Mouse (Mus musculus) spleen, adult 18-20 months (tissue): ENCODE measurements around the gene Zfp738.
"Not testable (repeated sequence)": the region's sequence is repeated elsewhere in the genome, so short reads cannot be mapped to it uniquely, and the experiment has no call there.

Experiments
- DNase-seq, 2 experiments: peaks; one replicate each; pipeline ENCODE4 v3.0.0; 2022; ENCODE audit warnings: mixed read lengths in 2 of 2

Gene Zfp738

GRCm38 (mm10) chr13:67686971-67687370 lies at the start of gene Zfp738:
Gene Zfp738, minus strand, starts transcription at chr13:67687071.
- no peak for DNase-seq

- DNase-seq, result not testable (repeated sequence)
These were observed 47.5 kb upstream of the Zfp738 start for GRCm38 (mm10) chr13:67734391-67734790.

- peak in 1 of 2 experiments; percentile 25 for DNase-seq
These were observed 42.6 kb upstream of the Zfp738 start for GRCm38 (mm10) chr13:67729441-67729840.

GRCm38 (mm10) chr13:67728641-67729318 lies 41.9 kb upstream of the Zfp738 start, which contains the start of gene Zfp65:
Gene Zfp65, minus strand, starts transcription at chr13:67729173.
- DNase-seq, result peak; percentile 16 to 41

GRCm38 (mm10) chr13:67728106-67728505 lies 41.2 kb upstream of the Zfp738 start:
- DNase-seq, result no peak

GRCm38 (mm10) chr13:67725331-67725730 lies 38.5 kb upstream of the Zfp738 start:
- DNase-seq, result not testable (repeated sequence)

GRCm38 (mm10) chr13:67723848-67724479 lies 37.1 kb upstream of the Zfp738 start:
- peak; percentile 75 to 83 for DNase-seq

- not testable (repeated sequence) for DNase-seq
These were observed 3.0 kb downstream of the Zfp738 start for GRCm38 (mm10) chr13:67683841-67684240.

- DNase-seq, result peak; percentile 63 to 74
These were observed 3.7 kb downstream of the Zfp738 start for GRCm38 (mm10) chr13:67682959-67683735.

- no peak for DNase-seq
These were observed 12.0 kb downstream of the Zfp738 start for GRCm38 (mm10) chr13:67674902-67675301.

GRCm38 (mm10) chr13:67652496-67652895 lies 34.4 kb downstream of the Zfp738 start:
- no peak for DNase-seq

GRCm38 (mm10) chr13:67637294-67638007 lies 49.4 kb downstream of the Zfp738 start, which contains the start of the genes Gm49345 and Zfp729a:
Gene Gm49345, minus strand, starts transcription at chr13:67637769.
Gene Zfp729a, minus strand, starts transcription at chr13:67637791.
- peak; percentile 62 to 77 for DNase-seq

- DNase-seq, result no peak
These were observed 76.8 kb downstream of the Zfp738 start for GRCm38 (mm10) chr13:67610108-67610507.

- DNase-seq, result peak; percentile 82 to 90
These were observed 77.6 kb downstream of the Zfp738 start, which contains the start of gene Zfp729b for GRCm38 (mm10) chr13:67609066-67609876. Gene Zfp729b, minus strand, starts transcription at chr13:67609707.
